13 mouse cellular contexts compared by ENCODE assay signal in the genomic region with DNA sequence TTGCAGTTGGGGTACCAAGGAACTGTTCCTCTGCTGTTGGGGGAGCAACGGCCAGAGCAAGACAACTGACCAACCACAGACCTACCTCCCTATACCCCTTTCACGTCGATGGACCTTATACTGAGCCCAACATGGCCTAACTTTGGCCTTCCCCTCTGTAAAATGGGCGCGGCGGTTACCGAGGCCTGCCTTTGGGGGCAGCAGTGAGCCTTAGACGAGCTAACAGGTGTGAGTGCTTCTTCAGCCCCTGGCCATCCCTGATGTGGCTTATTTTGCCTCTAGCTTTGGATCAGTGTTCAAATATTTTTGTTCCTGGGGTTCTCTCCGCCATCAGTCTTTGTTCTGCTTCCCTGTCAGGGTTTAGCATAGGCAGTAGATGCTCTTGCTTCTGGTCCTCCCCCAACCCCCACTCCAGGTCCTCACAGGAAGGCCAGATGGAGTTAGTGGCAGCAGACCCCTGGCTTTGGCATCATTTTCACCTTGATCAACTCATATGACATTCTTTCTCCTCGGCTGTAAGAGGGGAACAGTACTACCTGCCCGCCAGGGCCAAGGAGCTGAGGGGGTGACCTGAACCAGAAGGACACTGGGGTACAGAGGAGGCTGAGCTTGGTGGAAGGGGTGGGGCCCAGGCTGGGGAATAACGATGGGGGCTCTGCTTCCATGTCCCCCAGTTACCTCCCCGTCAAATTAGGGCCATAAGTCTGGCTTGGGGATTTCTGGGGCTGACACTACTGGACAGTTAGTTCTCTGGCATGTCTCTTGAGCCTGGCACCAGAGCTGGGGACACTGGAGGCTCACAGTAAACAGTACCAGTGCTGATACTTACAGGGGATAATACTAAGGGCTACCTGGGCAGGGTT. TPM values are rescaled to one million over a fixed set of nuclear protein-coding genes. Genes with fewer than 3 reads are reported as not detected.
DNase-seq lines count a peak whose midpoint lies in the region; ATAC-seq and TF ChIP-seq lines count a peak whose summit lies in the region.
"Had no signal": no experiment of that assay in that cellular context is flagged by ENCODE, and none has a peak within 500 bp of the region (broad histone marks: within the 10 kb centered on the region; RNA-seq: fewer than 3 reads in every experiment).

No protein-coding gene starts in this region.

- TF ChIP-seq CTCF in lung, adult 2 months (IDR thresholded peaks at IDR 0.05; ENCODE audit: insufficient read depth, low read length) = peak; percentile 32; the same call in 1 of the 2 replicates
- TF ChIP-seq CTCF in ES-Bruce4 (IDR thresholded peaks at IDR 0.05; ENCODE audit: low read depth, low read length) = peak; percentile 66

- DNase-seq in lung, adult 2 months = no peak
- DNase-seq in lung, postnatal 10 days = no peak
- peak; percentile 56 to 69 for DNase-seq in cerebellum, adult 18-20 months
- no peak for DNase-seq in natural killer cell, adult 2 months (ENCODE audit: low spot score in 2 of 2)
- DNase-seq in ovary, postnatal 14 days (ENCODE audit: low spot score) = no peak
- DNase-seq: heart, postnatal 4 days; kidney, postnatal 10 days had no signal

- no peaks in the 10 kb centered on the region for H3K9me3 ChIP-seq in ES-Bruce4 (replicated peaks; ENCODE audit: control insufficient read depth, insufficient read depth, low read length, poor library complexity, severe bottlenecking)

- H3K27me3 ChIP-seq in ES-Bruce4 (ENCODE audit: control insufficient read depth, insufficient read depth, low read length, poor library complexity, severe bottlenecking) = peaks cover 27% of the 10 kb centered on the region

- no peak for TF ChIP-seq POLR2A in lung, adult 2 months (IDR thresholded peaks at IDR 0.05; ENCODE audit: borderline replicate concordance, extremely low read depth, low read depth, low read length)
- no peak for TF ChIP-seq POLR2A in ES-Bruce4 (IDR thresholded peaks at IDR 0.05; ENCODE audit: insufficient read depth, low read length)

- WGBS in lung, adult 2 months = 16% methylated on average over 13 of the region's 13 CpGs

- TF ChIP-seq EP300 in ES-Bruce4 (IDR thresholded peaks at IDR 0.05; ENCODE audit: insufficient read depth, low read depth, low read length) = no peak

- H3K9ac ChIP-seq in ES-Bruce4 (ENCODE audit: low read depth, poor library complexity, severe bottlenecking) = no peak overlapping the region

- H3K27ac ChIP-seq in ES-Bruce4 (ENCODE audit: insufficient read depth, low read length) = no peak overlapping the region

- H3K4me3 ChIP-seq in lung, adult 2 months (replicated peaks; ENCODE audit: extremely low read depth, low read depth, low read length) = no peak overlapping the region
- no peak overlapping the region for H3K4me3 ChIP-seq in ES-Bruce4 (ENCODE audit: low read depth, low read length)
- H3K4me3 ChIP-seq: erythroblast, embryonic 14.5 days had no signal

- H3K4me1 ChIP-seq in lung, adult 2 months (ENCODE audit: control insufficient read depth, insufficient read depth, low read length) = 0 out of 2 replicates have a peak, but pooled peaks cover 2% of the 10 kb centered on the region
- H3K4me1 ChIP-seq in ES-Bruce4 (ENCODE audit: control insufficient read depth, insufficient read depth, low read length) = no peaks in the 10 kb centered on the region

- no peaks in the 10 kb centered on the region for H3K36me3 ChIP-seq in ES-Bruce4 (ENCODE audit: control insufficient read depth, insufficient read depth, low read length, poor library complexity, severe bottlenecking)

- ATAC-seq in monocyte, adult 5-6 weeks (replicated peaks; ENCODE audit: insufficient number of reproducible peaks, low FRiP score, low TSS enrichment, poor library complexity, severe bottlenecking) = peak; percentile 45; the same call in 1 of the 2 replicates

RNA-seq across cellular contexts. Expression of gene Neurod2, which starts 7.0 kb away (rescaled TPM):
- not detected in 2 replicates for polyA plus RNA-seq in lung, adult 2 months (2012; rRNA removed)
- not detected in 2 replicates for polyA plus RNA-seq in ES-Bruce4 (2011; ENCODE audit: insufficient read depth, insufficient read length, low read depth, missing spikeins)
- not detected in 3 replicates for total RNA-seq in monocyte, adult 5-6 weeks (2017)
- total RNA-seq: gastrocnemius, postnatal 4 days; heart, postnatal 4 days; megakaryocyte, adult 5-6 weeks; neutrophil, adult 5-6 weeks had no signal
- polyA plus RNA-seq: erythroblast, embryonic 14.5 days had no signal

RNA-seq across cellular contexts. Expression of gene Ppp1r1b, which starts 11.7 kb away (rescaled TPM):
- polyA plus RNA-seq in lung, adult 2 months (2012; rRNA removed) = 20.0 and 22.1 TPM in 2 replicates
- 1.1 and 1.5 TPM in 2 replicates for polyA plus RNA-seq in ES-Bruce4 (2011; ENCODE audit: insufficient read depth, insufficient read length, low read depth, missing spikeins)
- not detected in 3 replicates for total RNA-seq in monocyte, adult 5-6 weeks (2017)
- total RNA-seq: megakaryocyte, adult 5-6 weeks; neutrophil, adult 5-6 weeks had no signal

RNA-seq across cellular contexts. Expression of gene Stard3, which starts 21.7 kb away (rescaled TPM):
- polyA plus RNA-seq in lung, adult 2 months (2012; rRNA removed) = 131 and 143 TPM in 2 replicates
- polyA plus RNA-seq in ES-Bruce4 (2011; ENCODE audit: insufficient read depth, insufficient read length, low read depth, missing spikeins) = 12.2 and 16.8 TPM in 2 replicates
- total RNA-seq in monocyte, adult 5-6 weeks (2017) = 29.2 to 57.7 TPM (median 50.9 TPM) in 3 replicates

RNA-seq across cellular contexts. Expression of gene Tcap, which starts 47.1 kb away (rescaled TPM):
- polyA plus RNA-seq in lung, adult 2 months (2012; rRNA removed) = 73.7 and 136 TPM in 2 replicates
- not detected in 2 replicates for polyA plus RNA-seq in ES-Bruce4 (2011; ENCODE audit: insufficient read depth, insufficient read length, low read depth, missing spikeins)
- 1.6 TPM in 1 of 3 replicates, not detected in the others for total RNA-seq in monocyte, adult 5-6 weeks (2017)
- total RNA-seq: megakaryocyte, adult 5-6 weeks; neutrophil, adult 5-6 weeks had no signal
- polyA plus RNA-seq: erythroblast, embryonic 14.5 days had no signal

RNA-seq across cellular contexts. Expression of gene Pnmt, which starts 49.8 kb away (rescaled TPM):
- 2.0 and 3.5 TPM in 2 replicates for polyA plus RNA-seq in lung, adult 2 months (2012; rRNA removed)
- polyA plus RNA-seq in ES-Bruce4 (2011; ENCODE audit: insufficient read depth, insufficient read length, low read depth, missing spikeins) = not detected in 2 replicates
- not detected in 3 replicates for total RNA-seq in monocyte, adult 5-6 weeks (2017)
- total RNA-seq: heart, postnatal 4 days; megakaryocyte, adult 5-6 weeks; neutrophil, adult 5-6 weeks had no signal
- polyA plus RNA-seq: erythroblast, embryonic 14.5 days had no signal

Comparison
In these comparisons a context has a peak if more than half of its experiments do, and no peak if none do; other contexts are left out.
1. DNase-seq: peak in cerebellum, adult 18-20 months (2 of 2); none in lung, adult 2 months (single experiment), lung, postnatal 10 days (single experiment), natural killer cell, adult 2 months (0 of 2) and ovary, postnatal 14 days (single experiment).